Mouse (Mus musculus): Measurements from ENCODE around the gene Cdh20.

DNA sequence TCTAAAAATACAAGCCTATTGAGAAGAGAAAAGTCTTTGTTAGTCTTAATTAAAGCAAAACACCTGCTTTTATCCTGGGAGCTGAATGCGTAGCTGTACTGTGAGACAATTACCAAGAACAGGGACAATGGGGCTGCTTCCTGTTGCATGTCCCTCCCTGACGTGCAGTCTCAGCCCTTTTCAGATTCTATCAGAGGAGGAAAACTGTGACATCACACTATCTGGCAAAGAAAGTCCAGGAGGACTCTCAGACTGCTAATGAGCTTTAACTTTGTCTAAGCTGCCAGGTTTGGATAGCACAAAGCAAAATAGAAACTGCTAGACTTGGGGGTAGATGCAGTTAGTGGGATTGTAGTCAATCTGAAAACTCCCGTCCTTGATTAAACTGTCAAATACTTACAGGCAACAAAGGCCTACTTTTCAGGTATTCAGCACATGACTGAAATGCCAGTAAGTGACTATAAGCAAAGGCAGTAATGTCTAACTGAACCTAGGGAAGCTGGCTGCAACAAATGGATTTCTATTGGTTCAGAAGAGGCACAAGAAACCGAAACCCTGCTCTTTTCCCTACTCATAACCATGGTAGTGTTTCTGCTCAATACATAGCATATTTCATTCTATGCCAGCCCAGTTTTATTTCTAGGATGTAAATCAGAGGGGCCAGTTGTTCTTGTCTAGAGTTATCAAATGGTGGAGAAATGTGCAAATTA lies 70.0 kb downstream of the Cdh20 start:
- TF ChIP-seq CTCF (IDR thresholded peaks at IDR 0.05; ENCODE audit: low read depth, low read length) (no peak), POLR2AphosphoS5 (IDR thresholded peaks at IDR 0.05; ENCODE audit: insufficient replicate concordance, low read depth, low read length) (no peak), GATA1 (IDR thresholded peaks at IDR 0.05; ENCODE audit: borderline replicate concordance, low read length) (no peak), TAL1 (conservative IDR thresholded peaks at IDR 0.05; ENCODE audit: low read depth, low read length) (no peak)
